ENCODE assay signal across 8 mouse cellular contexts in the genomic region with DNA sequence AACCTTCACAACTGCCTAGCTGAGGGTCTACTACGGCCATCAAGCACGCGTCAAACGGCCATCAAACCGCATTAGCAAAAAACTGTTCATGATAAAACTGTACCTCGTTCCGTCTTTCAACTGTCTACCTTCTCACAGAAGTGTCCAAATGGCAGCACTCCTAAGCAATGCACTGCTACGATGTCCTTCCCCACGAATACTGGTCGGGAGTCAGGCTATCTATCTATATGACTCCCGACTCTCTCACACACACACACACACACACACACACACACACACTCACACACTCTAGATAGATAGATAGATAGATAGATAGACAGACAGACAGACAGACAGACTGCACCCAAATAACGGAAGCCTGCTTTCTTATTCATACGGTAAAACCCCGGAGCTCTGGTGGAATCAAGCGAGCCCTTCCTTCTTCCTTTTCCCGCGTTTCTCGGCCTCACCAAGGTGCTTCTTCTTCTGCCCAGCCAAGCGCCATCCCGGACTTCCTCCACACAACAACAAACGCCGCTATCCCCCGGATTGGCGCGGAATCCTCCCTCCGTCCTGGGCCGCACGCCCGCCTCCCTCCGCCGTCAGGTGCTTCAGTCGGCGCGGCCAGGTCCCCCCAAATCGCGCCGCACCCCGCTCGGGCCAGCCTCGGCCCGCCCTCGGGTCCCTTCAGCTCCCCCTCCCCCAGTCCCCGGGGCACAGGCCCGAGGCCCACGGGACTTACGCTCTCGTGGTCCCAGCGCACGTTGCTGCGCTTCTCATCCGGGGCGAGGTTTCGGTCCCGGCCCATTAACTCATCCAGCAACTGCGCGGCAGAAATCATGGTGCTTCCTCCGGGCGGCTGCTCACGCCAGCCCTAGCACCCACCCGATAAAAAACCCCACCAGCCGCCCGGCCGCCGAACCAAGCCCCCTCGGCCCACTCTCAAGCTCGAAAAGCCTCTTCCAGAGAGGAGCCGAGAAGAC. TPM values are rescaled to one million over a fixed set of nuclear protein-coding genes. Genes with fewer than 3 reads are reported as not detected.
DNase-seq lines count a peak whose midpoint lies in the region; ATAC-seq lines count a peak whose summit lies in the region.

No protein-coding gene starts in this region.

- H3K9me3 ChIP-seq in kidney, embryonic 15.5 days (replicated peaks), result no peaks in the 10 kb centered on the region
- H3K9me3 ChIP-seq in embryonic facial prominence, embryonic 10.5 days, result no peaks in the 10 kb centered on the region
- H3K9me3 ChIP-seq in hindbrain, embryonic 15.5 days, result no peaks in the 10 kb centered on the region
- H3K9me3 ChIP-seq in lung, embryonic 16.5 days (ENCODE audit: control insufficient read depth, low read length), result no peaks in the 10 kb centered on the region

- ATAC-seq in kidney, embryonic 15.5 days (replicated peaks; ENCODE audit: low FRiP score), result peak; percentile 86
- peak; percentile 77 for ATAC-seq in hindbrain, embryonic 15.5 days (ENCODE audit: low FRiP score, low read depth)
- peak; percentile 68 for ATAC-seq in lung, embryonic 16.5 days (ENCODE audit: low read depth)

- DNase-seq in kidney, adult 9 months, result no peak
- DNase-seq in MN1 (ENCODE audit: low spot score), result peak; percentile 30
- DNase-seq in embryonic facial prominence, embryonic 10.5 days (ENCODE audit: low spot score), result no peak
- DNase-seq in spleen, postnatal 4 days (ENCODE audit: low spot score in 2 of 2), result peak; percentile 64 to 82
- DNase-seq in Muller cell, postnatal 12 days (ENCODE audit: inconsistent ontology term), result no peak

- WGBS in kidney, embryonic 15.5 days, result under 1% methylated on average over 67 of the region's 67 CpGs
- WGBS in embryonic facial prominence, embryonic 10.5 days, result under 1% methylated on average over 67 of the region's 67 CpGs
- under 1% methylated on average over 67 of the region's 67 CpGs for WGBS in hindbrain, embryonic 15.5 days
- under 1% methylated on average over 67 of the region's 67 CpGs for WGBS in lung, embryonic 16.5 days

- H3K4me2 ChIP-seq in kidney, embryonic 15.5 days, result peak overlapping the region; percentile 69
- H3K4me2 ChIP-seq in hindbrain, embryonic 15.5 days, result peak overlapping the region; percentile 77
- peak overlapping the region; percentile 63 for H3K4me2 ChIP-seq in lung, embryonic 16.5 days (ENCODE audit: low read depth, low read length)

- H3K36me3 ChIP-seq in kidney, embryonic 15.5 days, result peaks cover 13% of the 10 kb centered on the region
- peaks cover 29% of the 10 kb centered on the region for H3K36me3 ChIP-seq in embryonic facial prominence, embryonic 10.5 days (replicated peaks)
- H3K36me3 ChIP-seq in hindbrain, embryonic 15.5 days, result no peaks in the 10 kb centered on the region
- peaks cover 3% of the 10 kb centered on the region; the same call in 1 of the 2 replicates for H3K36me3 ChIP-seq in lung, embryonic 16.5 days (ENCODE audit: control insufficient read depth, insufficient read depth, low read length)

- H3K9ac ChIP-seq in kidney, embryonic 15.5 days, result peak overlapping the region; percentile 99
- peak overlapping the region; percentile 97 for H3K9ac ChIP-seq in hindbrain, embryonic 15.5 days
- peak overlapping the region; percentile 98 for H3K9ac ChIP-seq in lung, embryonic 16.5 days (ENCODE audit: low read length)

- H3K27ac ChIP-seq in kidney, embryonic 15.5 days, result peak overlapping the region; percentile 99
- peak overlapping the region; percentile 99 for H3K27ac ChIP-seq in embryonic facial prominence, embryonic 10.5 days (replicated peaks)
- H3K27ac ChIP-seq in hindbrain, embryonic 15.5 days (replicated peaks), result peak overlapping the region; percentile 97
- H3K27ac ChIP-seq in lung, embryonic 16.5 days (ENCODE audit: low read length), result peak overlapping the region; percentile 97

- H3K4me3 ChIP-seq in kidney, embryonic 15.5 days (replicated peaks), result peak overlapping the region; percentile 99
- H3K4me3 ChIP-seq in embryonic facial prominence, embryonic 10.5 days, result peak overlapping the region; percentile 99
- peak overlapping the region; percentile 87 for H3K4me3 ChIP-seq in hindbrain, embryonic 15.5 days
- H3K4me3 ChIP-seq in lung, embryonic 16.5 days (ENCODE audit: low read length), result peak overlapping the region; percentile 83

- H3K4me1 ChIP-seq in kidney, embryonic 15.5 days, result peaks cover 45% of the 10 kb centered on the region
- peaks cover 26% of the 10 kb centered on the region for H3K4me1 ChIP-seq in embryonic facial prominence, embryonic 10.5 days
- peaks cover 51% of the 10 kb centered on the region for H3K4me1 ChIP-seq in hindbrain, embryonic 15.5 days (replicated peaks)
- H3K4me1 ChIP-seq in lung, embryonic 16.5 days (replicated peaks; ENCODE audit: control insufficient read depth, insufficient read depth, low read length), result peaks cover 35% of the 10 kb centered on the region

- no peaks in the 10 kb centered on the region for H3K27me3 ChIP-seq in kidney, embryonic 15.5 days
- no peaks in the 10 kb centered on the region for H3K27me3 ChIP-seq in embryonic facial prominence, embryonic 10.5 days (replicated peaks; ENCODE audit: low read depth, poor library complexity, severe bottlenecking)
- no peaks in the 10 kb centered on the region for H3K27me3 ChIP-seq in hindbrain, embryonic 15.5 days
- H3K27me3 ChIP-seq in lung, embryonic 16.5 days (ENCODE audit: control insufficient read depth, insufficient read depth, low read depth, low read length), result no peaks in the 10 kb centered on the region

RNA-seq across cellular contexts. Expression of gene Luc7l3, which starts 0.5 kb away (rescaled TPM):
- 127 and 131 TPM in 2 replicates for polyA plus RNA-seq in kidney, embryonic 15.5 days (2015; fragmentation: Nextera tagmentation; extraction: Ambion mirVana)
- polyA plus RNA-seq in embryonic facial prominence, embryonic 10.5 days (2016; fragmentation: Nextera tagmentation; extraction: Ambion mirVana), result 104 and 117 TPM in 2 replicates
- polyA plus RNA-seq in hindbrain, embryonic 15.5 days (2015; fragmentation: Nextera tagmentation; extraction: Ambion mirVana), result 126 and 127 TPM in 2 replicates
- polyA plus RNA-seq in lung, embryonic 16.5 days (2015; fragmentation: Nextera tagmentation; extraction: Ambion mirVana), result 99.0 and 105 TPM in 2 replicates

RNA-seq across cellular contexts. Expression of gene Ankrd40, which starts 6.6 kb away (rescaled TPM):
- polyA plus RNA-seq in kidney, embryonic 15.5 days (2015; fragmentation: Nextera tagmentation; extraction: Ambion mirVana), result 14.8 and 15.4 TPM in 2 replicates
- 14.8 and 15.3 TPM in 2 replicates for polyA plus RNA-seq in embryonic facial prominence, embryonic 10.5 days (2016; fragmentation: Nextera tagmentation; extraction: Ambion mirVana)
- 18.3 and 21.5 TPM in 2 replicates for polyA plus RNA-seq in hindbrain, embryonic 15.5 days (2015; fragmentation: Nextera tagmentation; extraction: Ambion mirVana)
- 11.5 and 12.2 TPM in 2 replicates for polyA plus RNA-seq in lung, embryonic 16.5 days (2015; fragmentation: Nextera tagmentation; extraction: Ambion mirVana)

RNA-seq across cellular contexts. Expression of gene Gm21885, which starts 39.6 kb away (rescaled TPM):
- polyA plus RNA-seq in kidney, embryonic 15.5 days (2015; fragmentation: Nextera tagmentation; extraction: Ambion mirVana), result not detected in 2 replicates
- 0.39 TPM in 1 of 2 replicates, not detected in the other for polyA plus RNA-seq in embryonic facial prominence, embryonic 10.5 days (2016; fragmentation: Nextera tagmentation; extraction: Ambion mirVana)
- polyA plus RNA-seq in hindbrain, embryonic 15.5 days (2015; fragmentation: Nextera tagmentation; extraction: Ambion mirVana), result 0.66 TPM in 1 of 2 replicates, not detected in the other
- 0.33 TPM in 1 of 2 replicates, not detected in the other for polyA plus RNA-seq in lung, embryonic 16.5 days (2015; fragmentation: Nextera tagmentation; extraction: Ambion mirVana)

Comparison
In these comparisons a context has a peak if more than half of its experiments do, and no peak if none do; other contexts are left out.
1. DNase-seq: peak in MN1 (single experiment) and spleen, postnatal 4 days (2 of 2); none in kidney, adult 9 months (single experiment), embryonic facial prominence, embryonic 10.5 days (single experiment) and Muller cell, postnatal 12 days (single experiment).
2. Peak in every context shown above with its lines, with median percentiles within 50 percentile points of each other: ATAC-seq, H3K27ac ChIP-seq, H3K4me2 ChIP-seq, H3K4me3 ChIP-seq and H3K9ac ChIP-seq.